Mouse (Mus musculus) skeletal muscle tissue, adult 2 months (tissue): ENCODE measurements at regions not wholly inside any gene's neighbourhood (a gene's known extent, or its start where the extent isn't known, plus 50 kb on each side); places are given as distances from the start of the nearest gene placed in this dataset.

ENCODE experiments used
- DNase-seq: peaks from one replicate; pipeline ENCODE4 v3.0.0-alpha.2; 2012; ENCODE audit warnings: low read depth, low spot score

- no peak for DNase-seq
Measured at GRCm38 (mm10) chr7:95688151-95689146, 482.6 kb upstream of the Tenm4 start.

- no peak for DNase-seq
Measured at GRCm38 (mm10) chr7:95689161-95689833, 481.7 kb upstream of the Tenm4 start.

GRCm38 (mm10) chr7:95699506-95699905, 471.5 kb upstream of the Tenm4 start:
- DNase-seq = no peak

- no peak for DNase-seq
Measured at GRCm38 (mm10) chr7:95710088-95710487, 461.0 kb upstream of the Tenm4 start.

- DNase-seq = no peak
Measured at GRCm38 (mm10) chr7:95720083-95720482, 451.0 kb upstream of the Tenm4 start.

- DNase-seq = no peak
Measured at GRCm38 (mm10) chr7:95725716-95726487, 445.1 kb upstream of the Tenm4 start.

GRCm38 (mm10) chr7:95733807-95734206, 437.2 kb upstream of the Tenm4 start:
- DNase-seq = no peak

- no peak for DNase-seq
Measured at GRCm38 (mm10) chr7:95734587-95734986, 436.5 kb upstream of the Tenm4 start.

GRCm38 (mm10) chr7:95736716-95737115, 434.3 kb upstream of the Tenm4 start:
- DNase-seq = no peak

GRCm38 (mm10) chr7:95738725-95739245, 432.3 kb upstream of the Tenm4 start:
- DNase-seq = no peak

GRCm38 (mm10) chr7:95739779-95740178, 431.3 kb upstream of the Tenm4 start:
- no peak for DNase-seq

GRCm38 (mm10) chr7:95758375-95758774, 412.7 kb upstream of the Tenm4 start:
- DNase-seq = no peak

- no peak for DNase-seq
Measured at GRCm38 (mm10) chr7:95760945-95761661, 409.9 kb upstream of the Tenm4 start.

- no peak for DNase-seq
Measured at GRCm38 (mm10) chr7:95766356-95767150, 404.5 kb upstream of the Tenm4 start.

- no peak for DNase-seq
Measured at GRCm38 (mm10) chr7:95784523-95784922, 386.5 kb upstream of the Tenm4 start.

- DNase-seq = no peak
Measured at GRCm38 (mm10) chr7:95787543-95787942, 383.5 kb upstream of the Tenm4 start.

GRCm38 (mm10) chr7:95787951-95788350, 383.1 kb upstream of the Tenm4 start:
- no peak for DNase-seq

GRCm38 (mm10) chr7:95789424-95789823, 381.6 kb upstream of the Tenm4 start:
- DNase-seq = no peak

GRCm38 (mm10) chr7:95799022-95799421, 372.0 kb upstream of the Tenm4 start:
- no peak for DNase-seq

GRCm38 (mm10) chr7:95809626-95810025, 361.4 kb upstream of the Tenm4 start:
- no peak for DNase-seq
